Mouse (Mus musculus): ENCODE measurements at regions not wholly inside any gene's neighbourhood (a gene's known extent, or its start where the extent isn't known, plus 50 kb on each side); places are given as distances from the start of the nearest gene placed in this dataset.

- TF ChIP-seq CTCF (IDR thresholded peaks at IDR 0.05; ENCODE audit: low read depth) (no peak), EP300 (IDR thresholded peaks at IDR 0.05; ENCODE audit: low read depth) (no peak)
Measured at GRCm38 (mm10) chr4:31417161-31417560, 546.7 kb upstream of the Map3k7 start.
